Mouse (Mus musculus) embryo, embryonic 10 days (tissue): ENCODE measurements around the gene Hoxa13.

Experiments
- DNase-seq: peaks from one replicate; pipeline ENCODE4 v3.0.0-alpha.2; 2015; ENCODE audit warnings: low spot score

Gene Hoxa13

DNA sequence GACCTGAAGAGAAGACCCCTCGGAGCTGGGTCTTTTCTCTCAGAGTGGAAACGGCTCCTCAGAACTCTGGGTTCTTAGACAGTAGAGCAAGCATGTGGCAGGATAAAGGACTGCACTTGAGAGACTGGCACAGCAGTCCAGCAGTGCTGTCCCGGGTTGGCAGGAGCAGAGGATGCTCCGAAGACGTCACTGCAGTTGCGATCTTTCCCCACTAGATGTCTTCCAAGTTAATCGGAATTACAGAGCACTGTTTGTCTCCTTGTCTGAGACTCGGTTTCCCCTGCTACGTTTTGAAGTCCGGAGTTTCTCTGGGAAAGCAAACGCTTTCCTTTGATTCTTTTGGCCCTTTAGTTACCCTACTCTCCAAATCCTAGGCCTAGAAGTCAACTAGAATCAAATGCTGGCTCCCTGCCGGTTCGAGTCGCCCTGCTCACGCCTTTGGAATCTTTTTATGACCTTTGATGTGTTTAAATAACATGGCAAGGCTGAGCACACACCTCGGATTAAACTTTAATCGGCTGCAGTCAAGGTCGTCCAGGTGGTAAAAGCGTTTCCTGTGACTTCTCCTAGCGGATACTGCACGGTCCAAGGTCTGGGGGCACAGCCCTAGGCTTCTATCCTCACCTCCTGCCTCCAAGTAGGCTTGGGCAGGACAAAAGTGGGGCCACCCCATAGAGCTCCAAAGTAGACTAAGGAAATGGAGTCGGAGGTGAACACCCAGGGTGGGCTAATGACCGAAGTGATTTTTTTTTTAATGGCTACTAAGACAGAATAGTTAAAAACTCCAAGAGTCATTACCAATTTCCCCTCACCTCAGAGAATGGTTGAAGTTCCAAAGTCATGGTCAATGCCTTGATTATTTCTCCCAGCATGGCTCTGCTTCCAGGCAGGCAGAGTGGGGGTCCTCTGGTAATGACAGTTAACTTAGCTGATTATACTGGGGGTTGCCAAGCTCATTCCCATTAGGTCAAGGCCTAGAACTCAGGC lies 10.1 kb upstream of the Hoxa13 start:
- DNase-seq, result peak; percentile 89

DNA sequence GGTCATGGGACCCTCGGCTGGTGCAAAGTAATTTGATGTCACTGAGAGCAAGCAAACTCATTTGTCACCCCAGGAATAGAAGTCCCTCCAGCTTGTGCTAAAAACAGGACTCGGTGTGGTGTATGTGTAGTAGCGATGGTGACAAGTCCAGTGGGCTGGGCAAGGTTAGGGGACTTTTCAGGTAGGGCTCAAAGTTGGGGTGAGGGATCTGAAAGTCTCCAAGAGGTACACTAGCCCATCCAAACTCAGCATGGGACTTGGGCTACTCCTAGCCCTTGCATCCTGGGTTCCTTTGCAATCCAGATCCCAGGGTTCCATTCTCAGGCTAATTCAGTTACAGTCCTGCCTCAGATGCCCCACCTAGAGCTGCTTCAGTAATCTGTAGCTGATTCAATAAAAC lies 8.1 kb upstream of the Hoxa13 start:
- no peak for DNase-seq

DNA sequence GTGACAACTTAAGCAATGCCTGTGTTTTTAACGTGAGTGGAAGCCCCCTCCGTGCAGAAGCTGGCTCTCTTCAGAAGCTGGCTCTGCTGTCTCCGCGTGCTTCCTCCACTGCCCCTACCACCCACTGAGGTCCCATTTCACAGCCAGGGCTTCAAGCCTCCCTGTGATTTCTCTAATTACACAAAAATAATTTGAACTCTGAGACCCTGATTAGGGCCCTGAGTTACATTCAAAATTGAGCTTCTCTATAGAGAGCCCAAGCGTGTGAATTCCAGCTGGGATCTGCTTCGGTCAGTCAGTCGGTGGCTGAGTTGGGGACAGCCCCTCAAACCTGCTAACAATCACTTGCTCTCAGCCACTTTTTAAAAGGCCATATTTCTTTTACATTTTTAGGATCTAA lies 7.7 kb upstream of the Hoxa13 start:
- no peak for DNase-seq

DNA sequence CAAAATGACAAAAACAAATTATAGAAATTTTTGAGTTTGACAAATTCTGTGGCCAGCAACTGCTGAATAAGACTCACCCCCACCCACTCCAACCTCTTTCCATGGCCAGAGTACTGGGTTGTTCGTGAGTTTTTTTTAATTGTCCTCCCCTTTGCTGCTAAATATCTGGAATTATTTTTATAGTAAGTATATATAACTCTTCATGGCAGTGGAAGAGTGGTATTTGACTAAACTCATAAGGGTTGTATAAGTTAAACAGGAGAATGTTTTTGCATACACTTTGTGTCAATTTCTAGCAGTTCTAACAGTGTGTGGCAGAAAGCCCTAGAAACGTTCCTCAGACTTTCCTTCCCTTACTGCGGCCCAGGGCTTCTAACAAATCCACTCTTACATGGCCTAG lies 7.0 kb upstream of the Hoxa13 start:
- no peak for DNase-seq

DNA sequence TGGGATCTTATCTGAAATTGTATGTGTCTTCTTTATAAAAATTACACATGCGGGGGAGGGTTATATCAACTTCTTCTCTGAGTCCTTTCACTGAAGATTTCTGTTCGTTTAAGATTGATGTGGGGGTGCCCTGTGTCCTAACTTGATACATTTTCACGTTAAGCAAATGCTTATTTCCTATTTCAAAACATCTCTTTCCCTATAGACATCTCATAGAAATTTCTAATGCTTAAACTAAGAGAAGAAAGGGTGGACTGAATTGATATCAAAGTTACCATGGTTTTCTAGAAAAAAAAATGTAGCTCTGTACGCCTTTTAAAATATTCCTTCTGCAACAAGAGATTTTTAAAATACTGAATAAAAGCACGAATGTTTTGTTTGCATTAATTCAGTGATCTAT lies 6.5 kb upstream of the Hoxa13 start:
- no peak for DNase-seq

DNA sequence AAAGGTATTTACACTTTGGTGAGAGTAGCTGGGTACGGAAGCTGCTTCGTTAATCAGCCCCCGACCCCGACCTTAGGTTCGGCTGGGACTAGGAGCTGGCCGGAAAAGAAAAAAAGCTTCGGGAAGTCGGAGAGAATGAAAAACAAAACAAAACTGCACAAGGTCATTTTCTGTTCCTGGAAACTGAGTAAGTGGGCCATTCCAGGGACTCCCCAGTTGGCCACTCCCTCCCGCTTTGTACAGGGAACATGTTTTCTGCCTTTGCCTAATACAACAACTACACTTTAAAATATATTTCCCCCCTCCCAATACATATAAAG lies 5.9 kb upstream of the Hoxa13 start:
- DNase-seq, result no peak

DNA sequence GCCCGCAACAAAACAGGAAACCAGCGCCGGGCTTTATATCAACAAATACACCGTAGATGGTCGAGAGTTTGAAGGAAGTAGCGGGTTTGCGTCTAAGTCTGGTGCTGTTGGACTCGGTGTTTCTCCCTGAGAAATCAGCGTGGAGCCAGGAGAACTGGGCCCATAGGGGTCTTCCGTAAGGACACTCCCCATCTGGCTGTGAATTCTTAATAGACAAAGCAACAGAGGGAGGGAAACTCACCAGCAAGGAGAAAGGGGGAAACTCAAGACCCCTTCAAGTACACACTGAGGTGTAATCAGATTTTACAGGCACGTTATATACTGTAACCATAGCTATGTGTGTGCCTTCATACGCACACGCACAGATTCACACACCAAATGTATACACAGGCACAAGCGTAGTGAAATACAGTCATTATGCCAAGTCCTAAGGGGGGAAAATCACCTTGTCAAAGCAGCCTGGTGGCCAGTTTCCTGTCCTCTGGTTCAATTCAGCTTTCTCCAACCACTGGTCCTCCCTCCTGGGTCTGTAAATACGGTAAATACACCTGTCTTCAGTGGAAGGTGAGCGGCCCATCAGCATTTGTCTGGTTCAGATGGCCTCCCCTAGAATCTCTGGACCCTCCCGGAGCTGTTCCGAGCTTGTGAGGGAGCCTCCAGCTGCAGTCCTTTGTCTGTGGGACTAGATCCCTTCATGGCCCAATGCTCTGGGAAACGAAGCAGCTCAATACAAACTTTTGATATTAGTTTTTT lies 5.4 kb upstream of the Hoxa13 start:
- peak; percentile 41 for DNase-seq

DNA sequence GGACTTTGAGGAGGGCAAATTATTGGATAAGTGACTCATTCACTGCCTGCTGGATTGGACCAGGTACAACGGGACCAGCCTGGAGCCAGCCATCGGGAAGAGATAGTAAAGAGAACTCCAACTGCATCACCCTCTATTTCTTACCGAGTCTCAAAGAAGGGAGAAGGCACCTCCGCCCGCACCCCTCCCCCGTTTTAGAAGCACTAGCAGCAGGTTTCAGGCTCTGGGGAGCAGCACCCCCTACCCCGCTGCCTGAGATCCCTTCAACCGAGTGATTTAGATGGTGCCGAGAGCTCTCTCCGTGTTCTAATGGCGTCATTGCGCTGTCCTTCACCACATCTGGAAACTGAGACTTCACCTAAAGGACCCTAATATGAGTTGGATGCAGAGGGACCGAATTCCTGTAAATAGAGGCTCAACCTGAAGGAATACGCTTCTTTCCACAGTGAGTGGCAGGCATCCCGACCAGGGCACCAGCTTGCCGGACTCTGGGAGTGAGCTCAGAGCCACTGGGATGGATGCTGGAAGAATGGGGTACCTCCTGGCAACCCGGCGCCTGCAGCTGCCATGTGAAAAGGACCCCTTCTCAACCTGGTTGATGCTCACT lies 4.7 kb upstream of the Hoxa13 start:
- no peak for DNase-seq

DNA sequence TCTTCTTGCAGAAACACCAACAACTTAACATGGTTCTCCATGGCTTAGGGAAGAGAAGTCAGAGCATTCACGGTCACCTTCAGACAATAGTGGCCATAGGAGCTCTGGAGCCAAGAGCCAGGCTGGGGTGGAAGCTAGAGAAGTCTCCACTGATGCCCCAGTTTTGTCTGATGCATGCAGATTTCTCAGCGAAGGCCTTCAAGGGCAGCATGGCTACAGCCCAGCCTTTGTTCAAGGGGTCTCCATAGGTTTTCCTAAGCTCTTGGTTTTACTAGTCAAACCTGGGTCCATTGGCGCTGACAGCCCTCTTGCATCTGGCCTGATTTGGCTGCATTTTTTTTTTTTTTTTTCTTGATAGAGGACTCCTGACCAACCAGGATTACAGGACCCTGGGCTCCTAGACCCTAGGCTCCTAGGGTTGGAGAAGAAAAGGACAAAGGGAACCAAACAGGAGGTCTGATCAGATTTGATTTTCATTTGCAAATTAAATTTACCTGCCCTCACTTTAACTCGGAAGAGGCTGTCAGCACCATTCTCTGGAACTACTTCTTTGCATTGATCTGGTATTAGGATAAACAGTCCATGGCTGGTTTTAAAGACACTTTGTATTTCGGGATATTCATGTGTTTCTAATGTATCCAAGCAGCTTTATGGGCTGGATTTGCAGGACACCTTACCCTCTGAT lies 3.6 kb upstream of the Hoxa13 start:
- DNase-seq, result no peak

DNA sequence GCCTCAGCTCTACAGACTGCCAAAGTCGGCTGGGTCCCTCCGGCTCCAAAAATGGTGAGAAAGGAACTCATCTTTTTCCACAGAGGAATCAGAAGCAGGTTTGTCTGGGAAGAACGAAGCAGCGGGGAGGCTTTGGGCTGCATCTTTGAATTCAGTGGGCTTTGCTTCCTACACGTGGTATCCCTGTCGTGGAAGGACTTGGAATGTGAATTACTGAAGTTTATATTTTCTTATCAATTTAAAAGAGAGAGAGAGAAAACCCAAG lies 2.6 kb upstream of the Hoxa13 start:
- DNase-seq, result no peak

DNA sequence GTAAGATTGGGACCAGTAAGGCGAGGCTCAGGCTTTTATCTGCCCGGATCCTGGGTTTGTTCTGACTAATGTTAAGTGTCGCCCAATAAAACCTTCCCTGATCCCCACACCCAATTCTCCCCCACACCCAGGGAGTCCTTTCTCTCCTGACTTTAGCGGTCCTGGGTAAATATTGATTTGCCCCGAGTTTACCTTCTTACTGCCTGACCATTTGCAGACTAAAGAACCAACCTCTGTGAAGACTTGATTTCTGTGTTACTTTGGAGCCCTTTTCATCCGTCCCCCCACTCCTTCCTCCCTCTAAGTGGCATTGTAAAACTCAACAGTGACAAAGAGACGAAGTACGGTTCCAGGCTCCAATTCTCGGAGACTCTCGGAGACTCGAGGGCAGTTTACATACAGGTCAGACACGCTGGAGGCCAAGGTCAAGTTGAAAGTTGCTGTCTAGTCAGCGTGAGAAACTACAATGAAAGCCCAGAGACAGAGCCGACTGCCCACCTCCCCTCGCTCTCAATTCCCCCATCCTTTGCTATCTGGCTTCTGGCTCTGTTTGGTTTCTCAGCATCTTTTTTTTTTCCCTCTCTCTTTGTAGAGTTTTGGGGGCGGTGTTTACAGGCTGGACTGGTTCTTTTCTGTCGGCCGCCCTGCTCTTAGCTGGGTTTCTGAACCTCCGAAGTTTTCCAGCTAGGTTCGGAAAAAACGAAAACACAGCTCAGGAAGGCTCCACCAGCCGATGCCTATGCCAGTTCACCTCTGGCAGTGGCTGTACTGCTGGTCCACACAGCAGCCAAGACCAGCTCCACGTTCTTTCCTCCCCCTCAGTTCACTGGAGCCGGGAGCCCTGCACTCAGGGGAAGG lies 2.0 kb upstream of the Hoxa13 start:
- peak; percentile 61 for DNase-seq

DNA sequence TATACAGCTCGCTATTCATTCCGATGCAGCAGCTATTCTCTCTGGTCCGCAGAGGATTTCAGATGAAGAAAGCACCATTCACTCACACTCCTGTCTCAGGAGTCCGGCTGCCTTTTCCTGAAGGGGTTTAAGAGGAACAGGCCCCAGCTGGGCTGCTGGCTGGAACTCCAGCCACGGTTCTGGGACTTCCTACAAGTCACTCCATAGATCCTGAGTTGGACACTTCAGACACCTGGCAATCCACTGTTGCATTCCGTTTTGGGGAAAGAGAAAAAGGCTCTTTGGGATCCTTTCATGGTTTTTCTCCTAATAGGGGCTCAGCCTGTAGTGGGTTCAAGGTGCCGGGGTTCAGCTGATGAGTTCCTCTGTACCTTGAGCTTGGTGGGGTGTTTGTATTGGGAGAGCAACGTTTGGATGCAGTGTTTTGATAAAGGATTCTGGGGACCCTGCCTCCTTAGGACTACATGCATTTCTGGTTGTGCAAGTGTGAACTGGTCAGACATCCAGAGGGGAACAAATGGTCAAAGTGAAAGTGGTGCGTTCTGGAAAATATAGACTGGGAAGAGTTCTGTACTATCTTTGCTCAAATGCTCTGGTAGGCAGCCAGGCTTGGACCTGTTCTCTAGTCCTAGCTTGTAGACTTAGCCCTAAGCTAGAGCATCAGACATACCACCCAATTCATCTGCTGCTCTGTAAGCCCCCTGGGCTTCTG lies 1.2 kb upstream of the Hoxa13 start:
- no peak for DNase-seq

DNA sequence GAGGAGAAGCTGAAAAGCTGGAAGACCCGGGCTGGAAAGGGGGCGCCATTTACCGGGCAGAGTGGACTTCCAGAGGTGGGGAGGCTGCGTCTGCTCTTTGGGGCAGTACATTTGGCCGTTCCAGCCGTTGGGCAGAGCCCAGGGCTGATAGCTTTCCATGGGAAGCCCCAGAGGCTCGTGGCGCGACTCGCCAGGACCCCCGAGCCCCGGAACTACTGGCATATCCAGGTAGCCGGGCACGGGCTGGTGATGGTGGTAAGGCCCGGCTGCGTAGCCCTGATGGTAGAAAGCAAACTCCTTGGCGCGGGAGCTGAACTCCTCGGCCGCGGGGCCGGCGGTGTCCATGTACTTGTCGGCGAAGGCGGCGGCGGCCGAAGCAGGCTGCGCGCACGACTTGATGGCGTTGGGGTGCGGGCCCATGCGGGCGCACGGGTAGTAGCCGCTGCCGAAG lies 844 bp downstream of the Hoxa13 start:
- DNase-seq, result peak; percentile 41

DNA sequence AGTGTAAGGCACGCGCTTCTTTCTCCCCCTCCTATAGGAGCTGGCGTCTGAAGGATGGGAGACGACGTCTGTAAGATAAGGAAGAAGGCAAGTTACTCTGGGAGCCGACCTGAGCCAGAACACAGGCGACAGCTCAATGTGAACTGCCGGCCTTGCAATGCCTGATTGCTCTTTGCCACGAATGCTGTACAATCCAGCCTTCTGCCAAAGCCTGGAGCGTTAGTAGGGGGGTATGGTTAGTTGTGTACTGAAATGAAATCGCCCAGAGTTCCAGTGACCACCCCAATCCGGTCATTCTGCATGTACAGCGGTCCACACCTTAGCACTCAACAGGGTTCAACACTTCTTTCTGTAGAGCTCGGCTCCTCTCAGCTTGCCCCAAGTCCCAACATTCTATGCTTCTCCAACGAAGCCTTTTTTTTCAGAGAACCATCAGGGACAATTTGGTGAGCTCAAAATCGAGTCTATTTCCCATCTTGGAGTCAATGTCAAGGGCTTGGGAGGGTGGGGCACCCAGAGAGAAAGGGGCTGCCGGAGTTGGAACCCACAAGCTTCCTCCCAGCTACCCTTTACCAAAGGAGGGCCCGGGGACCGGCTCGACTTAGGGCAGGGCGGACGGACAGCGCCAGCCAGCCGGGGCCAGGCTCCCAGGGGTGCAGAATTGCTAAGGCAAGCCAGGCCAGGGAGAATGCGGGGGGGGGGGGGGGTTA lies 1.4 kb downstream of the Hoxa13 start:
- no peak for DNase-seq

DNA sequence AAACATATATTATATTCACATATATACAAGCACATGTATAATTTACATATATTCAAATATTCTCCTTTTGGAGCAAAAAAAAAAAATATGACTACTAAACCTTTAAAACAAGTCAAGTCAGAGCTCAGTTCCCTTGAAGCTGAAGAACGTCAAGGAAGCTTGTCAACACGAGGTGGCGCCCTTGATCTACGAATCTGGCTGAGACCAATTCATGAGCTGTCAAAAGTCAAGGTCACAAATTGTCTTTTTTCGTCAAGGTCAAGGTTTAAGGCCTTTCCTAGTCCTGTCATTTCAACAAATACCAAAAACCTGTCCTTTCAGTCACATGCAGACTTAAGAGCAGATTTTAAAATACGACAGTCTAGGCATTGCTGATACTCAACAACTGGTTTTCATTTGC lies 3.7 kb downstream of the Hoxa13 start:
- peak; percentile 96 for DNase-seq

DNA sequence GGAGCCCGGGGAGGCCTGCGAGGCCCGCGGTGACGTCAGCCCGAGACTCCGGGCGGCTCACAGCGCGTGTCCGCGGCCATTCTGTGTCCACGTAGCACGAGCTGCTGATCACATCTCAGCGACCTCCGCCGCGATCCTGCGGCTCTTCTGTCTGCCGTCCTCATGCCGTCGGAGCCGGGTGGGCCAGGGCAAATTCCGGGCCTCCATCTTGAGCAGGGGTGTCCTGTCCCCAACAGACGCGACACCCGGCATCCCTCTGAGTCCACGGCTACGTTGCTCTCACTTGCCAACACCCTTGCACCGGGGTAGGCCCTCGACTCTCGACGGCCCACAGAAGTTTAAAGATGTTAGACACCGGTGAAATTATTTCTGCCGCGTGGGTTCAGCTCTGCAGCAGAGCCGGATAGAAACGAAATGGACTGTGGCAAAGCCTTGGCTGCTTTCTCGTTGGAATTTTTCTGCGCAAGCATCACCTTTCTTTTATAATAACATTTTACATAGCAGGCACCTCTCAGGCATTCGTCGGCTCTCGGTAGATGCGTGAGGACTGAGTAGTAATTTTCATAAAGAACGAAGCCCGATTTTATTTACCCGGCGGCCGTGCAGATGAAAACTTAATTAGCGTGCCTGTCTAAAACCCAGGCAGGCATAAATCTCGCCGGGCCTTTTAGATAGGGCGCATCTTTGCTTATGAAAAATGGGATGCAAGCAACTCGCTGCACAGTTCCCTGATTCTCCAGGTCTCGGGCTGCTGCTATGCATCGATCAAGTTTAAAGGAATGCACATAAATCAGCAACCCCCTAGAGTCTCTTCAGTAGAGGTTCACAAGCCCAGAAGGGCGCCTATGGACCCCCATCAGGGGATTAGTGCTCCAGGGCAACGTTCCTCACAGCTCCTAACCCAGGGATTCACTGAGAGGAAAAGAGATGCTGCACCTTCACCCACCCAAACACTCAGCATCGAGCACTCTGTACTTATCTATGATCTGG lies 6.9 kb downstream of the Hoxa13 start:
- DNase-seq, result no peak

DNA sequence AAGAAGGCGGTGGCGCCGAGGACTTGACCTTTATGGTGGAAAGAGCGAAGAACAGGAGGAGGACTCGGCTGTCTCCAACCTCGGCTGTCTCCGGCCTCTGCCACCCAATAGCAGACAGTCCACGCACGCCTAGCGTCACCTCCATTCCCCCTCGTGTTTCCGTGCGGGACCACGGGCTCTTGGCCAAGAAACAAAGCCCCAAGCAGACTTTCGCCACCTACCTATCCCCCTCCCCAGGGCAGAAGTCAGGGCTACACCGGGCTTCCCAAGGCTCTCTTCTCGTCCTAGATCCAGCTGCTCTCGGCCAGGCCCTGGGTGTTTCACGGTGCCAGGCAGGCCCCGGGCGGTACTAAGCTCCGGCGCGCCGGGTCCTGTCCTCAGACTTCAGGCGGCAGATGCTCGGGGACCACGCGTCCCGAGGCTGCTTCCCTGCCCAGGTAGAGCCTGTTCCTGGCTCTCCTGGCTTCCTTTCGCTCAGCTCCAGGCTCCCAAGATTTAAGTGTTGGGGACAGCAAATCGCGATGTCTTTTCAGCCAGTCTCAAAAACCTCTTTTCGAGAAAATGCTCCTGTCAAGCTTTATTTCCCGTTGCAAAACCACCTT lies 7.8 kb downstream of the Hoxa13 start:
- DNase-seq, result no peak

DNA sequence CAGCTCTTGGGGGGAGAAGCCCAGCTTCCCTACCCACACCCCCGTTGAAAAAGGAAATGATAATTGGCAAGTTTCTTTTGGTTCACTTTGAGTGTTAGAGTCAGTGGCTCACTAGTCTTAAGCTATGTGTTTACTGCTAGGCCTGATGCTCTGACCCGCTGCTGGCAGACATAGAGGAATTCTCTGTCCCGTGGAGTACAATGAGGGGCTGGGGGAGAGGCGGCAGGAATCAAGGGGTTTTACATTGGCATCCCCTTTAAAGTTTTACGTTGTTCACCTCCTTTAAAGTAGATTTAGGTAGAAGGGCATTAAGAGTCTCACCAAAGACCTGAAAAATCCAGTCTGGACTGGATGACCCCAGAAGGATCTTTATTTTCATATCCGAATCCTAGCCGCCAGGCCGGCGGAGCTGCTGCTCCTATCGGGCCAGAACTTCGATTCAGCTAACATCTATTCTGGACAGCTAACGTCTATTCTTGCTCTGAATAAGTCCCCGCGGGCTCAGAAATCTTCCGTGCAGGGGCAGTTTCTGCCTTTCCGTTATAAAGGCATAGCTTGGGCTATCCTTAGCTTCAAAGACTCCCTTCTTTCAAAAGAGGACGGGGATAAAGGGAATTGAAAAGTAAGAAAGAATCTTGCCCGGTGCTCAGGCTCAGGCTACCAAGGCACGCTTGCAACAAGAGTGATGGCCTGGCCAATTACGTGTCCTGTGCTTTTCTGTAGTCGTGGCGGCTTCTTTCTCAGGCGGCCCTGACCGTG lies 8.5 kb downstream of the Hoxa13 start:
- DNase-seq, result peak; percentile 58
